In genomic region chr11:76529352-76530141, GRCm38 (mm10) we compare ENCODE assay signal across 10 mouse cellular contexts.
DNase-seq lines count a peak whose midpoint lies in the region; ATAC-seq and TF ChIP-seq lines count a peak whose summit lies in the region.
"Had no signal": no experiment of that assay in that cellular context is flagged by ENCODE, and none has a peak within 500 bp of the region (broad histone marks: within the 10 kb centered on the region; RNA-seq: fewer than 3 reads in every experiment).

No protein-coding gene starts in this region.

- H3K9me3 ChIP-seq in midbrain, embryonic 12.5 days = no peaks in the 10 kb centered on the region
- H3K9me3 ChIP-seq in midbrain, embryonic 10.5 days (replicated peaks) = no peaks in the 10 kb centered on the region
- H3K9me3 ChIP-seq: liver, embryonic 13.5 days had no signal

- peak; percentile 58 for ATAC-seq in frontal cortex, adult (ENCODE audit: low TSS enrichment)
- no peak for ATAC-seq in midbrain, embryonic 12.5 days (ENCODE audit: low FRiP score, low read depth)
- ATAC-seq in cerebellum, adult (ENCODE audit: insufficient number of reproducible peaks, low FRiP score, low TSS enrichment) = no peak

- H3K9ac ChIP-seq in midbrain, embryonic 12.5 days (replicated peaks) = no peak overlapping the region
- H3K9ac ChIP-seq: liver, embryonic 13.5 days had no signal

- 78% methylated on average over 6 of the region's 6 CpGs for WGBS in midbrain, embryonic 12.5 days
- 78% methylated on average over 6 of the region's 6 CpGs for WGBS in midbrain, embryonic 10.5 days
- 27% methylated on average over 6 of the region's 6 CpGs for WGBS in olfactory bulb, adult 2 months

- peak; percentile 42; the same call in 1 of the 2 replicates for TF ChIP-seq POLR2A in embryonic fibroblast, embryonic 13.5 days (IDR thresholded peaks at IDR 0.05; ENCODE audit: low read depth, low read length)
- TF ChIP-seq POLR2A in olfactory bulb, adult 2 months (IDR thresholded peaks at IDR 0.05; ENCODE audit: insufficient read depth, low read depth, low read length) = no peak

- peaks cover 28% of the 10 kb centered on the region for H3K4me1 ChIP-seq in midbrain, embryonic 12.5 days
- H3K4me1 ChIP-seq in midbrain, embryonic 10.5 days = peaks cover 28% of the 10 kb centered on the region
- peaks cover 9% of the 10 kb centered on the region; the same call in 1 of the 2 replicates for H3K4me1 ChIP-seq in embryonic fibroblast, embryonic 13.5 days (ENCODE audit: control insufficient read depth, insufficient read depth, low read length)
- H3K4me1 ChIP-seq in olfactory bulb, adult 2 months (ENCODE audit: control insufficient read depth, insufficient read depth, low read length) = peaks cover 33% of the 10 kb centered on the region
- H3K4me1 ChIP-seq: liver, embryonic 13.5 days had no signal

- H3K36me3 ChIP-seq in midbrain, embryonic 12.5 days = 0 out of 2 replicates have a peak, but pooled peaks cover 4% of the 10 kb centered on the region
- peaks cover 10% of the 10 kb centered on the region for H3K36me3 ChIP-seq in midbrain, embryonic 10.5 days
- H3K36me3 ChIP-seq: liver, embryonic 13.5 days had no signal

- H3K27ac ChIP-seq in midbrain, embryonic 12.5 days (replicated peaks) = peak overlapping the region; percentile 5
- H3K27ac ChIP-seq in midbrain, embryonic 10.5 days (replicated peaks) = no peak overlapping the region; the same call in 1 of the 2 replicates
- peak overlapping the region; percentile 38; the same call in 1 of the 2 replicates for H3K27ac ChIP-seq in embryonic fibroblast, embryonic 13.5 days (ENCODE audit: insufficient read depth, low read length)
- H3K27ac ChIP-seq in olfactory bulb, adult 2 months (ENCODE audit: insufficient read depth, low read depth, low read length) = peak overlapping the region; percentile 86
- H3K27ac ChIP-seq: liver, embryonic 13.5 days had no signal

- H3K4me2 ChIP-seq in midbrain, embryonic 12.5 days (replicated peaks) = no peak overlapping the region
- H3K4me2 ChIP-seq: liver, embryonic 13.5 days had no signal

- TF ChIP-seq CTCF in embryonic fibroblast, embryonic 13.5 days (IDR thresholded peaks at IDR 0.05; ENCODE audit: borderline replicate concordance, insufficient read depth, low read length) = no peak
- no peak for TF ChIP-seq CTCF in olfactory bulb, adult 2 months (IDR thresholded peaks at IDR 0.05; ENCODE audit: insufficient read depth, low read depth, low read length)

- H3K4me3 ChIP-seq in midbrain, embryonic 12.5 days = no peak overlapping the region
- H3K4me3 ChIP-seq in midbrain, embryonic 10.5 days = no peak overlapping the region
- H3K4me3 ChIP-seq in embryonic fibroblast, embryonic 13.5 days (ENCODE audit: insufficient read depth, low read length) = no peak overlapping the region
- H3K4me3 ChIP-seq in olfactory bulb, adult 2 months (ENCODE audit: insufficient read depth, low read depth, low read length) = no peak overlapping the region
- H3K4me3 ChIP-seq: erythroblast, embryonic 14.5 days; liver, embryonic 13.5 days had no signal

- no peak for DNase-seq in frontal cortex, postnatal 10 days (ENCODE audit: low spot score in 2 of 2)
- no peak for DNase-seq in midbrain, embryonic 10.5 days (ENCODE audit: low spot score)
- no peak for DNase-seq in cerebellum, adult 11 months
- DNase-seq: liver, embryonic 13.5 days had no signal

- H3K27me3 ChIP-seq in midbrain, embryonic 12.5 days = no peaks in the 10 kb centered on the region
- H3K27me3 ChIP-seq in midbrain, embryonic 10.5 days (ENCODE audit: low read depth, poor library complexity, severe bottlenecking) = no peaks in the 10 kb centered on the region
- H3K27me3 ChIP-seq: liver, embryonic 13.5 days had no signal
